Mouse (Mus musculus) c-Kit-positive CD71-negative TER-119-negative erythroid progenitor cells, embryonic 14.5 days (primary cell): ENCODE results near the gene Opn5.

ENCODE experiments used
- DNase-seq: peaks from one replicate; pipeline ENCODE4 v3.0.0-alpha.2; 2013; ENCODE audit warnings: low read depth

Gene Opn5

GRCm38 (mm10) chr17:42611295-42611694 is at the start of gene Opn5:
Gene Opn5, minus strand, starts transcription at chr17:42611395.
- no peak for DNase-seq

GRCm38 (mm10) chr17:42658634-42659422 is 47.6 kb upstream of the Opn5 start:
- peak; percentile 34 for DNase-seq

GRCm38 (mm10) chr17:42643416-42643815 is 32.2 kb upstream of the Opn5 start:
- no peak for DNase-seq

- no peak for DNase-seq
Measured at GRCm38 (mm10) chr17:42630206-42630605, 19.0 kb upstream of the Opn5 start.

- peak; percentile 58 for DNase-seq
Measured at GRCm38 (mm10) chr17:42613043-42613737, 2.0 kb upstream of the Opn5 start.

- DNase-seq = no peak
Measured at GRCm38 (mm10) chr17:42608270-42608669, 2.9 kb downstream of the Opn5 start.

- DNase-seq = peak; percentile 26
Measured at GRCm38 (mm10) chr17:42602829-42603784, 8.1 kb downstream of the Opn5 start.

GRCm38 (mm10) chr17:42586486-42586885 is 24.7 kb downstream of the Opn5 start:
- no peak for DNase-seq

- no peak for DNase-seq
Measured at GRCm38 (mm10) chr17:42583029-42583331, 28.2 kb downstream of the Opn5 start.

- DNase-seq = no peak
Measured at GRCm38 (mm10) chr17:42582281-42583028, 28.7 kb downstream of the Opn5 start.

GRCm38 (mm10) chr17:42580623-42581022 is 30.6 kb downstream of the Opn5 start:
- no peak for DNase-seq

GRCm38 (mm10) chr17:42580196-42580595 is 31.0 kb downstream of the Opn5 start:
- DNase-seq = no peak

- DNase-seq = no peak
Measured at GRCm38 (mm10) chr17:42576671-42577168, 34.5 kb downstream of the Opn5 start.

GRCm38 (mm10) chr17:42573786-42574185 is 37.4 kb downstream of the Opn5 start:
- no peak for DNase-seq

GRCm38 (mm10) chr17:42549578-42549977 is 61.6 kb downstream of the Opn5 start:
- DNase-seq = no peak

GRCm38 (mm10) chr17:42530147-42530546 is 81.0 kb downstream of the Opn5 start:
- no peak for DNase-seq

GRCm38 (mm10) chr17:42509356-42510262 is 101.6 kb downstream of the Opn5 start:
- DNase-seq = no peak
